Mouse (Mus musculus): ENCODE data around the gene Rxfp2. TPM values are rescaled to one million over a fixed set of nuclear protein-coding genes. Genes with fewer than 3 reads are reported as not detected.

The Rxfp2 gene
- not detected for polyA plus RNA-seq (2017; shearing (Covaris generic))

- ATAC-seq = no peak
These were observed at the start of gene Rxfp2 for GRCm38 (mm10) chr5:150018656-150019055. Rxfp2 (plus strand) TSS chr5:150018675.

DNA sequence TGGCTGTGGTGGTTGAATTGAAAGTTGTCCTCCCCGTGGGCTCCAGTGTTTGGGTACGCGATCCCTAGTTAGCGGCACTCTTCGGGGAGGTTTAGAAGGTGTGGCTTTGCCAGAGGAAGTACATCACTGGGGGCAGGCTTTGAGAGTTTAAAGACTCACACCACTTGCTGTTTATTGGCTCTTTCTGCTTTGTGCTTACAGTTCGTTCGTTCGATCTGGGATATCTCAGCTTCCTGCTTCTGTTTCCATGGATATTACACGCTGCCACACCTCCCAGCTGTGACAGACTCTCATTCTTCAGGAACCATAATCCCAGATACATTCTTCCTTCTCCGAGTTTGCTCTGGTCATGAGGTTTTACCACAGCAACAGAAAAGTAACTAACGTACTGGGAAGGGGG, 48.2 kb upstream of the Rxfp2 start:
- no peak for ATAC-seq

DNA sequence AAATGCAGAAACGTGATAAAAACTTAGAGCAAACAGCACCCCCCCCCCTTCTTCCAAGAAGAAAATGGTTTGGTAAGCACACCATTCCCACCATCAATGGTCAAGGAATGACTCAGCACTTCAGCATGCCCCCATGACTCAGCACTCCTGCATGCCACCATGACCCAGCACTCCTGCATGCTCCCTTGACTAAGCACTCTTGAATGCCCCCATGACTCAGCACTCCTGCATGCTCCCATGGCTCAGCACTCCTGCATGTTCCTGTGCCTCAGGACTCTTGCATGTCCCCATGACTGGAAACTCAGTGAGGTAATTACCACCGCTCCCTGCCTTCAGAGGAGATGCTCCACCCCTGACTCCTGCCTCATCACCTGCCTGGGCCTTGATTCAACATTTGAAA, 41.4 kb upstream of the Rxfp2 start:
- ATAC-seq = no peak

GRCm38 (mm10) chr5:149983621-149984020, 34.9 kb upstream of the Rxfp2 start:
- no peak for ATAC-seq

- no peak for ATAC-seq
These were observed 23.9 kb upstream of the Rxfp2 start for GRCm38 (mm10) chr5:149994578-149994977.

DNA sequence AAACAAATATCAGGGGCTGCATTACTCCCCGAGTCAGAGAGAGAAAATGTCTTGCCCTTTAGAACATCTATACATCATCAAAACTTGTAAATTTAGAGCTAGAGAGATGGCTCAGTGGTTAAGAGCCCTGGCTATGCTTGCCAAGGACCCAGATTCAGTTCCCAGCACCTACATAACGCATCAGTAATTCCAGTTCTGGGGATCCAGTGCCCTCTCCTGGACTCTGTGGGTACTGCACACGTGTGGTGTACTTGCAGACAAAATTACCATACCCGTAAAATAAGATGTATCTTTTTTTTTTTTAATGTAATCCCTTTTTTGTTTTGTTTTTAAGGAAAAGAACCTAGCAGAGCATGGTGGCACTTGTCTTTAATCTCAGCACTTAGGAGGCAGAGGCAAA, 21.9 kb upstream of the Rxfp2 start:
- ATAC-seq = no peak

DNA sequence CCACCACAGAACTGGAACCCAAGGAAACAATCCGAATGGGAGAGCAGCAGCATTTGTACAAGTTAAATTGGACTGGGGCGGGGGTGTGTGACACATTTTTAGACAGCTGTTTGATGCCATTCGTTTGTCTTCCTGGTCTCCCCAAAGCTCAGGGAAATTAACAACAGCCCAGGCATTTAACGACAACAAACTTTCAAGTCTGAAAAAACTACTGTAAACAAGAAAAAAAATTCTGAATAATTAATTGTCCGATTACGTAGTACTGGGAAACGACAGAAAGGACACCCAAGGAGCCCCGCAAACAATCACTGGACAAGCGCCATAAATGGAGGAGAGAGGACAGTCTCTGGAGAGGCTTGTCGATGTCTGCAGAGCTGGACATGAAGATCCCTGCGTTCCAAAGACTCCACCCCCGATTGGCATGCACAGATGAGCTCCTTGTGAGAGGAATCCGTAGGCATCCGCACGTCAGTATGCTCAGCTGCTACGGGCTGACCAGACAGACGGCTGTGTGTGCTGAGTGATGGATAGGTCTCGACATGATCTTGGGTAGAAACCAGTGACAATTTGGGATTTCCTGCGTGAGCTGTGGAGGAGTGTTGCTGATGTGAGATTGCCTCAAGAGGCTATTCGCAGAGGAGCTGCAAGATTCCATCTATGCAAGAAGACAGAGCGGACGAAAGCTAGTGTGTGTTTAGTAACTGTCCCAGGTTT, 21.0 kb upstream of the Rxfp2 start:
- ATAC-seq = no peak

- ATAC-seq = no peak
These were observed 20.2 kb upstream of the Rxfp2 start for GRCm38 (mm10) chr5:149998311-149998710.

DNA sequence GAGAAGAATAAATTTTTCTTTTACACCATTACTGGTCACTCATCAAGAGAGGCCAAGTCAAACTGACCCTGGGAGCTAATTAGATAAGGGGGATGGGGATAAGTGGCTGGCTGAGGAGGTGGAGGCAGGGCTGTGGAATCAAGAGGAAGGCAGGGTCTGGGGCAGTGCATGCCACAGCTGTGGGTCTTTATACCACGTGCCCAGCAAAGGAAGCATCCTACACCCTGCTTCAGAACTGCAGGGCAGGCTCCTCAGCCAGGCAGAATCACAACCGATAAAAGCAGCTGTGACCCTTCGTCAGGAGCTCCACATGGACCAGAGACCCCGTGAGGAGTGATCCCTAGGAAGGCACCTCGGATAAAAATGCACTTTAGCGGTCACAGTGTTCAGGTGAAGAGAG, 13.1 kb upstream of the Rxfp2 start:
- no peak for ATAC-seq

GRCm38 (mm10) chr5:150016861-150017260, 1.6 kb upstream of the Rxfp2 start:
- ATAC-seq = no peak

DNA sequence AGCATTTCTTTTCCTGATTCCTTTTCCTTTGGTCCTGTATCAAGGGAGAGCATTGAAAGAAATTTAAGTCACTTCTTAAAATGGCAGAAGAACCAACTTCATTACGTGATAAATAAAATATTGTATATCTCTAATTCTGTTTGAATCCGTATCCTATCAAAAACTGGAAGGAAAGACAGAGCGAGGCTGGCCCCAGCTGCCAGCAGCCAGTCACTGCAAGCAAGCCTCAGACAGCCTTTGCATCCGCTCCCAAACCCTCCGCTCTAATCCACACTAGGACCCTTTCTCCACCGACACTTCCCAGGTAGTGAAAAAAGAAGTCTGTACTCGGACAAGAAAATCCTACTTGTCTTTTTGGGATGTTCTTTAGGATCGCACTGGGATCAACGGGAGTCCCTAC, 803 bp upstream of the Rxfp2 start:
- no peak for ATAC-seq

GRCm38 (mm10) chr5:150020851-150021250, 2.4 kb downstream of the Rxfp2 start:
- ATAC-seq = no peak

- ATAC-seq = no peak
These were observed 3.3 kb downstream of the Rxfp2 start for GRCm38 (mm10) chr5:150021805-150022204.

DNA sequence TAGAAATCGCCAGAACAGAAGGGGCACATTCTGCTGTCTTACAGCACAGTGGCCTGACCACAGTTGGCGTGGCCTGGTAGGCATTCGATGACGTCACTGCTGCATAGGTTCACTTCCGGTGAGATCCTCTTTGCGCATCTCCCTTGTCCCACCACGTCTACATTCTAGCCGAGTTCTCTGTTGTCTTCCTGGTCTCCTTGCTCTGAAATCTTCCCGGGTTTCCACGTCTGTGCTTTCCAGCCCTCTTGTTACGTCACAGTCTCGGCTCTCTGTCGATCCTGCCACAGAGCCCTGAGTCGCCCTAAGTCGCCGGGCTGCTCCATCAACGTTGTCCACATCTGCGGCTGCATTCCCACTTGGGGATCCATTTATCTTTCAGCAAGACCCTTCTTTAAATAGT, 4.1 kb downstream of the Rxfp2 start:
- no peak for ATAC-seq

GRCm38 (mm10) chr5:150023476-150023875, 5.0 kb downstream of the Rxfp2 start:
- ATAC-seq = no peak

DNA sequence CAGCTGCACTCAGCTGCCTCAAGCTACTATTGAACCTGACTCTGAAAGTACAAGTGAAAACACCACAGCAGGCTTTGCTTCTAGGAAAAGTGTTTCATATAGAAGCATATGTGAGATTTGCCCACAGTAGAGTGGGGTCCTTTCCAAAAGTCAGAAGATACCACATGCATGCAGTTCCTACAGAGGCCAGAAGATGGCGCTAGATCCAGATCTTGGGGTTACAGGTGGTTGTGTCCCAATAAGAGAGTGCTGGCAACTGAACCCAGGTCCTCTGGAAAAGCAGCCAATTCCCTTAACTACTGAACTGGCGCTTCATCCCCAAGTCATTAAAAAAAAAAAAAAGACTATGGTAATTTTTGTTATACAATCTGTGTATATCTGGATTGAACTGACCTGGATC, 5.7 kb downstream of the Rxfp2 start:
- ATAC-seq = no peak

DNA sequence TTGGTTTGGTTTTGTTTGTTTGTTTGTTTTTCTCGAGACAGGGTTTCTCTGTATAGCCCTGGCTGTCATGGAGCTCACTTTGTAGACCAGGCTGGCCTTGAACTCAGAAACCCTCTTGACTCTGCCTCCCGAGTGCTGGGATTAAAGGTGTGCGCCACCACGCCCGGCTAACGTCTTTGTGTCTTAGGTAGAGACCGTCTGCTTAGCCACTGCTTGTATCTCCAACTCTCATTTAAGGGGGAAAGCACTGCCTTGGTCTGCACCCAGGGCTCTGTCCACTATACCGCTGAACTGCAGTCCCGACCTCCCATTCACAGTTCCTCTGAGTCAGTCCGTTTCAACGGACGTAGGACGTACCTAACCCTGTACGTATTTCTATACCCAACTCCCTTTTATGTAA, 6.4 kb downstream of the Rxfp2 start:
- no peak for ATAC-seq

DNA sequence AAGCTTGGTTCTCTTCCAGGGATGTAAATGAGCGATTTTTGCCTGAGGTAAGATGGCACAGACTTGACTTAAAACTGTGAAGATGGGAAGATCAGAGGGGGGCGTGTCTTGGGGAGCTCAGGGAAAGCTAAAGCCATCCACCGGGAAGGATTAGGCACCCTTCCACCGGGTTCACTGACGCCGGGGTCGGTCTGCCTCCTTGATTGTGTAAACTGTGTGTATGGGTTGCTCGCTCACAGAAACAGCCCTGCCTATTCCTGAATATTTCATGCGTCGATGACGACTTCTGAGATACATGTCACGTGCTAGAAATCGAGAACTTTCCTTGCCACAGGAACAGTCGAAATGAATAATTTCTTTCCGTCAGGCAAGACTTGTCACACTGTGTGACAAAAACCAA, 6.9 kb downstream of the Rxfp2 start:
- ATAC-seq = no peak

DNA sequence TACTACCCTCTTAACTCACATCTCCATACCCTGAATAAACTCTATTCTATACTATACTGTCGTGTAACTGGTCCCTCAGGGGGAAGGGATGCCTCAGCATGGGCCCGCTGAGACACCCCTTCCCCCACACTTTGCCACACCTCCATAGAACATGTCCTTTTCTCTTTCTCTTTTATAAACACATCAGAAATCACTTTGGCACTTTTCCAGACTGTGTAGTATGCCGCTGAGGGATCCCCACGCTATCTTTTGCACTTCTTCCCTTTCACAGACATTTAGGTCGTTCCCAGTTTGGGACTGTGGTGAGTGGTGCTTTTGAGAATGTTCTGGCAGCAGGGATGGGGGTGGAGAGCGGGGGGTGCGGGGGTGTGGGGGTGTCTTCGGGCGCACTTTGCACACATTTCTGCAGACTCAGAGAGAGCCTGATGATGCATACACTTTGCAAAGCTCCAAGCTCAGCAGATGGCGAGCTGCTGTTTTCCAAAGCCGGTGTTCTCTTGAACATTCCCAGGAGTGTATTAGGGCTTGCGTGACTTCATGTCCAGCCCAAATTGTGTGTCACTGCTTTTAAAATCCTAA, 8.1 kb downstream of the Rxfp2 start:
- ATAC-seq = no peak

DNA sequence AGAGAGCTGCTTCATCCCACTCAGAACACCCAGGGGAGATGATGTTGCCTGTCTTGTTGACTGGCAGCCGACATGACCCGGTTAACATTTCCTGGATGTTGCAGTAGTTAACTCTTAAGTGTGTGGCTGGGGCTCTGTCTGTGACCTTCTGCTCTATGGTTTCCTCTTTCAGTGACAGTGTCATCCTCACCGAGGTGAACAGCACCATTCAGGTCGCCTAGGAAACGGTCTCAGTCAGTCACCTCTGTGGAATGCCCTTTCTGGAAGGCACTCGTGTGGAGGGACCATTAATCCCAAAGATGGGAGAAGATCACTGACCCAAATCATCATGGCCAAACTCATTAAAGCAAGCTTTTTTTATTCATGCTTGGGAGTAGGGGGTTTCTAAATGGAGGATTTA, 12.7 kb downstream of the Rxfp2 start:
- ATAC-seq = no peak

GRCm38 (mm10) chr5:150031634-150032033, 13.2 kb downstream of the Rxfp2 start:
- ATAC-seq = no peak

- ATAC-seq = no peak
These were observed 13.6 kb downstream of the Rxfp2 start for GRCm38 (mm10) chr5:150032075-150032492.

DNA sequence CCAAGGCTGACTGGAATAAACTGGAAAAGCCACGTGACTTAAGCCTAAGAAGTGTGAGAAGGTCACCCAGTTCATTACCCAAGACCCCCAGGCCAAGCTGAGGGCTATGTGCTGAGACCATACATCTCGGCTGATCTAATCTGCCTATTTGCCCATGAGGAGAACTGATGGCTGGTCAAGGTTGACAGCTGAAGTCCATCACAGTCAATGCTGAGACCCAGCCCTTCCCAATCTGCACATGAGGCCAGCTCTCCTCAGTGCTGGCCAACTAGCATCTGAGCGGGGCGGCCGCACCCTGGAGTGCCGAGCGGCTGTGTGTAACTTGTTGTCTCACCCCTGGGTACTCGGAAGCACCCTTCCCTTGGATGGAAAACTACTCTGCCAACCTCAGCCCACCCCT, 17.8 kb downstream of the Rxfp2 start:
- ATAC-seq = no peak

GRCm38 (mm10) chr5:150036918-150037317, 18.4 kb downstream of the Rxfp2 start:
- no peak for ATAC-seq

- no peak for ATAC-seq
These were observed 26.1 kb downstream of the Rxfp2 start for GRCm38 (mm10) chr5:150044533-150044932.
